Mouse (Mus musculus): ENCODE results near the gene Slc7a7. TPM values are rescaled to one million over a fixed set of nuclear protein-coding genes. Genes with fewer than 3 reads are reported as not detected.

The Slc7a7 gene
- polyA plus RNA-seq, 1 experiment from 2014 or later = 4.3 TPM

DNA sequence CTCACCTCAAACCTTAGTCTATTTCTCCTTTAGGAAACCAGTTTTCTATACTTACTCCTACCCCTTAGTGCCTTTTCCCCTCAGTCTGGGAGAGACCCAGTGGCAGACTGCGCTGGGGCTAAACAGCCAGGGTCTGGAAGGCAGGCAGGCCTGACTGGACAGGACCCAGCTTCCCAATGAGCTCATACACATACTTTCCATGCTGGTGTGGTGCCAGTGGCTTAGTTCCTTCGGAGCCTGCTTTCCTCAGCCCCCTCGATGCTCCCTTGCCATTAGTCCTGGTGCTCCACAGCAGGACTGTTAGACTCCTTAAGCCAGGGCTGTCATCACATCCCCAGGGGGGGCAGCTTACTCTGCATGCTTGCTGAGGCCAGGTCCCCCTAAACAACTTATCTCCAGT, 27.9 kb upstream of the Slc7a7 start:
- H3K27me3 ChIP-seq (ENCODE audit: control insufficient read depth, insufficient read depth, low read depth, low read length) = no peaks in the 10 kb centered on the region
- H3K4me2 ChIP-seq (ENCODE audit: low read length) = no peak overlapping the region
- no peaks in the 10 kb centered on the region for H3K36me3 ChIP-seq (ENCODE audit: control insufficient read depth, insufficient read depth, low read length)
- H3K27ac ChIP-seq (ENCODE audit: low read length) = no peak overlapping the region
- H3K4me3 ChIP-seq (ENCODE audit: low read depth, low read length) = no peak overlapping the region
- H3K4me1 ChIP-seq (ENCODE audit: control insufficient read depth, insufficient read depth, low read length) = no peaks in the 10 kb centered on the region
- H3K9me3 ChIP-seq (replicated peaks; ENCODE audit: control insufficient read depth, low read length, poor library complexity, severe bottlenecking) = no peaks in the 10 kb centered on the region
- 0 out of 2 replicates have a peak overlapping the region, but pooled peaks have one; percentile 6 for H3K9ac ChIP-seq (ENCODE audit: low read depth, low read length)
- ATAC-seq = no peak
- 64% methylated on average over 3 of the region's 3 CpGs for WGBS

DNA sequence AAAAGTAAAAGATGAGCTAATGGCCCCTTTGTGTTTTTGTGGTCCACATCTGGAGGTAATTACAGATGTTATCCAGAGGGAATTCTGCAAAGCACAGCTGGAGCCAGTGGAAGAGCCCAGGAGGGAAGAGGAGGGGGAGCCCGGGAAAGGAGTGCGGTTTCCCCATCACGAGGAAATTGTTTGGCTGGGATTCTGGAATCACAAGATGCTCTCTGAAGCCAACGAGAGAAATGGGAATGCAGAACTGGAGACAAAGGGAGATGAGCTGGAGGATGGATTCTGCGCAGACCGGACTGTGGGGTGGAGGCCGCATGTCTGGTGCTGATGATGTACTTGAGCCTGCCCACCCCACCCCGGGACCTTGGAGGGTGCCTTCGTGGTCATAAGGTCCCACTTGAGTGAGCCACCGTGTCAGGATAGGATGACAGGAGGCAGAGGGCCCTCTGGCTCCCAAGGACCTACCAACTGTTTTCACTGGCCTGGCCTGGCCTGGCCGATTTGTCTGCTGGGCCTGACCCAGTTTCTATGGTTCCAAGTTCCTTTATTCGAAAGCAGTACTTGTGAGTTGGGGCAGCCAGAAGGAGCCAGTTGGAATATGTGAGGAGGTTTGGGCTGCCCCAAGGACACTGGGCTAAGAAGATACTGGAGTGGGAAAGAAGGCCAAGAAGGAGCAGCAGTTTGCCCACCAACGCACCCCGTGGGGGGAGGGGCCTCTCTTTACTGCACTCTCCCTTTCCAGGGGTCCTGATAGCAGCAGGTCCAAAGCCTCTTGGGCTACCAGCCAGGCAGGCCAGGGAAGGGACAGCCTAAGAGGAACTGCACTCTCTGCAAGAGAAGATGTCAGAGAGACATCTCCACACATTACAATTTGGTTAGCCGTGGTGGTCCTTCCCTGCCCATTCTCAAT, 26.4 kb upstream of the Slc7a7 start:
- no peak for ATAC-seq
- Histone ChIP-seq H3K9ac (ENCODE audit: low read depth, low read length) (no peak overlapping the region), H3K27me3 (ENCODE audit: control insufficient read depth, insufficient read depth, low read depth, low read length) (no peaks in the 10 kb centered on the region), H3K4me3 (ENCODE audit: low read depth, low read length) (no peak overlapping the region), H3K36me3 (ENCODE audit: control insufficient read depth, insufficient read depth, low read length) (no peaks in the 10 kb centered on the region), H3K27ac (ENCODE audit: low read length) (peak overlapping the region; percentile 22; the same call in 1 of the 2 replicates), H3K9me3 (replicated peaks; ENCODE audit: control insufficient read depth, low read length, poor library complexity, severe bottlenecking) (no peaks in the 10 kb centered on the region), H3K4me1 (ENCODE audit: control insufficient read depth, insufficient read depth, low read length) (peaks cover 5% of the 10 kb centered on the region; the same call in 1 of the 2 replicates), H3K4me2 (ENCODE audit: low read length) (no peak overlapping the region)
- WGBS = 65% methylated on average over 15 of the region's 15 CpGs

GRCm38 (mm10) chr14:54443196-54443595, 25.6 kb upstream of the Slc7a7 start:
- 29% methylated on average over 3 of the region's 3 CpGs for WGBS
- Histone ChIP-seq H3K27me3 (ENCODE audit: control insufficient read depth, insufficient read depth, low read depth, low read length) (no peaks in the 10 kb centered on the region), H3K4me2 (ENCODE audit: low read length) (no peak overlapping the region), H3K27ac (ENCODE audit: low read length) (no peak overlapping the region), H3K9me3 (replicated peaks; ENCODE audit: control insufficient read depth, low read length, poor library complexity, severe bottlenecking) (no peaks in the 10 kb centered on the region), H3K9ac (ENCODE audit: low read depth, low read length) (no peak overlapping the region), H3K36me3 (ENCODE audit: control insufficient read depth, insufficient read depth, low read length) (no peaks in the 10 kb centered on the region), H3K4me3 (ENCODE audit: low read depth, low read length) (no peak overlapping the region), H3K4me1 (ENCODE audit: control insufficient read depth, insufficient read depth, low read length) (peaks cover 5% of the 10 kb centered on the region; the same call in 1 of the 2 replicates)
- ATAC-seq = 0 out of 2 replicates have a peak, but pooled peaks have one; percentile 21

DNA sequence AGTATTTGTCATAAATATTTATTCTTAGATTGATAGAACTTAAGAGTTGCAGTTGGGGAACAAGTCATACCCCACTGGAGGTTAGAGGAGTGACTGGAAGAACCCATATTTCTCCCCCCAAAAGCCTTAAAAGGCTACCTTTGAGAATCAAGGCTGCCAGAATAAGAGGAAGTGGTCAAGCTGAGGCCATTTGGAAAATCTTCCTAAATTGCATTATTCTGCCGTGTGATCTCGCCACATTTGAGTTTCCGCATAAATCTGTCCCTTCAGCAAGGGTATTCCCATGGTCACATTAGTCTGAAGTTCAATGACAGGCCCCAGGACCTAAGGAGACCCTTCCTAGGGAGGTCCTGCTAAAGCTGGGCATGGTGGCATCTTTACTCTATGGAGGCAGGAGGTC, 25.0 kb upstream of the Slc7a7 start:
- H3K4me2 ChIP-seq (ENCODE audit: low read length) = no peak overlapping the region
- H3K36me3 ChIP-seq (ENCODE audit: control insufficient read depth, insufficient read depth, low read length) = no peaks in the 10 kb centered on the region
- no peaks in the 10 kb centered on the region for H3K9me3 ChIP-seq (replicated peaks; ENCODE audit: control insufficient read depth, low read length, poor library complexity, severe bottlenecking)
- H3K27ac ChIP-seq (ENCODE audit: low read length) = no peak overlapping the region
- no peak overlapping the region for H3K9ac ChIP-seq (ENCODE audit: low read depth, low read length)
- no peak overlapping the region for H3K4me3 ChIP-seq (ENCODE audit: low read depth, low read length)
- WGBS = 90% methylated on average over 3 of the region's 3 CpGs
- no peaks in the 10 kb centered on the region for H3K27me3 ChIP-seq (ENCODE audit: control insufficient read depth, insufficient read depth, low read depth, low read length)
- peaks cover 5% of the 10 kb centered on the region; the same call in 1 of the 2 replicates for H3K4me1 ChIP-seq (ENCODE audit: control insufficient read depth, insufficient read depth, low read length)
- ATAC-seq = no peak

DNA sequence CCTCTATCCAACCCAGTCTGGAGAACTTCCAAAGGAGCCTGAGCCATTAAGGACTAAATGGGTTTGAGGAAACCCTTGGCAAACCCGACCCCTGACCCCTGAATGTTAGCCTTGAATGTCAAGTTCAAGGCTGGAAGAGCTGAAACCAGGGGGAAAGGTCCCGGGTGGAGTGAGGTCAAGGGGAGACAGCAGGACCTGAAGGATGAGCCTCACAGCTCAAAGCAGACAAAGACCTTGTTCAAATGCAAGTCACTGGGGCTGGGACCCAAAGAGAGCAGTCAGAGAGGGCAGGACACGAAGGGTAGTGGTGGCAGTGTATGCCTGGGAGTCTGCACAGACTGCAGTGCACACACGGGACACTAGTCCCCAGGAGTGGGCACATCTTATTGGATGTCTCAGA, 23.8 kb upstream of the Slc7a7 start:
- ATAC-seq = no peak

GRCm38 (mm10) chr14:54440538-54440937, 23.0 kb upstream of the Slc7a7 start:
- Histone ChIP-seq H3K4me3 (ENCODE audit: low read depth, low read length) (no peak overlapping the region), H3K9ac (ENCODE audit: low read depth, low read length) (no peak overlapping the region), H3K27ac (ENCODE audit: low read length) (no peak overlapping the region), H3K36me3 (ENCODE audit: control insufficient read depth, insufficient read depth, low read length) (no peaks in the 10 kb centered on the region), H3K4me1 (ENCODE audit: control insufficient read depth, insufficient read depth, low read length) (peaks cover 5% of the 10 kb centered on the region; the same call in 1 of the 2 replicates), H3K27me3 (ENCODE audit: control insufficient read depth, insufficient read depth, low read depth, low read length) (no peaks in the 10 kb centered on the region), H3K9me3 (replicated peaks; ENCODE audit: control insufficient read depth, low read length, poor library complexity, severe bottlenecking) (no peaks in the 10 kb centered on the region), H3K4me2 (ENCODE audit: low read length) (no peak overlapping the region)
- ATAC-seq = no peak
- 96% methylated on average over 14 of the region's 14 CpGs for WGBS

More for the DNA sequence above, 23.8 kb upstream of the Slc7a7 start:
- Histone ChIP-seq H3K4me1 (ENCODE audit: control insufficient read depth, insufficient read depth, low read length) (peaks cover 5% of the 10 kb centered on the region; the same call in 1 of the 2 replicates), H3K4me3 (ENCODE audit: low read depth, low read length) (no peak overlapping the region), H3K9me3 (replicated peaks; ENCODE audit: control insufficient read depth, low read length, poor library complexity, severe bottlenecking) (no peaks in the 10 kb centered on the region), H3K4me2 (ENCODE audit: low read length) (no peak overlapping the region), H3K27me3 (ENCODE audit: control insufficient read depth, insufficient read depth, low read depth, low read length) (no peaks in the 10 kb centered on the region), H3K36me3 (ENCODE audit: control insufficient read depth, insufficient read depth, low read length) (no peaks in the 10 kb centered on the region), H3K9ac (ENCODE audit: low read depth, low read length) (no peak overlapping the region), H3K27ac (ENCODE audit: low read length) (no peak overlapping the region)
- 73% methylated on average over 4 of the region's 4 CpGs for WGBS

DNA sequence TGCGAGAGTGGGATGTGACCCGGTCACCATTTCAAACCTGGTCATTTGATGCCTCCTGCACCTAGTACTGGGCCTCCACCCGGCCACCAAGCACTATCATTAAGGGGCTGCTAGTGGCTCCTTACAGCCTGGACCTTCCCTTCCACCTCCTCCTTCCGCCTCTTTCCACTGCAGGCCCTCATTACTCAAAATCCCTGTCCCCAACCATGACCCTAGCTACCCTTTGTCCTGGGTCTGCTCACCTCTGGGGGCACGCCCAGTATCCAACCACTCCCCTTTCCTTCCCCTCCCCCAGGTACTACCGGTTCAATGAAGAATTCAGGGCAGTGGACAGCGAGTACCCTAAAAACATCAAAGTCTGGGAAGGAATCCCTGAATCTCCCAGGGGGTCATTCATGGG, 22.0 kb upstream of the Slc7a7 start:
- Histone ChIP-seq H3K27me3 (ENCODE audit: control insufficient read depth, insufficient read depth, low read depth, low read length) (no peaks in the 10 kb centered on the region), H3K27ac (ENCODE audit: low read length) (no peak overlapping the region), H3K9ac (ENCODE audit: low read depth, low read length) (no peak overlapping the region), H3K4me2 (ENCODE audit: low read length) (no peak overlapping the region), H3K36me3 (ENCODE audit: control insufficient read depth, insufficient read depth, low read length) (no peaks in the 10 kb centered on the region), H3K4me1 (ENCODE audit: control insufficient read depth, insufficient read depth, low read length) (peaks cover 5% of the 10 kb centered on the region; the same call in 1 of the 2 replicates), H3K4me3 (ENCODE audit: low read depth, low read length) (no peak overlapping the region), H3K9me3 (replicated peaks; ENCODE audit: control insufficient read depth, low read length, poor library complexity, severe bottlenecking) (no peaks in the 10 kb centered on the region)
- no peak for ATAC-seq
- 43% methylated on average over 7 of the region's 7 CpGs for WGBS

DNA sequence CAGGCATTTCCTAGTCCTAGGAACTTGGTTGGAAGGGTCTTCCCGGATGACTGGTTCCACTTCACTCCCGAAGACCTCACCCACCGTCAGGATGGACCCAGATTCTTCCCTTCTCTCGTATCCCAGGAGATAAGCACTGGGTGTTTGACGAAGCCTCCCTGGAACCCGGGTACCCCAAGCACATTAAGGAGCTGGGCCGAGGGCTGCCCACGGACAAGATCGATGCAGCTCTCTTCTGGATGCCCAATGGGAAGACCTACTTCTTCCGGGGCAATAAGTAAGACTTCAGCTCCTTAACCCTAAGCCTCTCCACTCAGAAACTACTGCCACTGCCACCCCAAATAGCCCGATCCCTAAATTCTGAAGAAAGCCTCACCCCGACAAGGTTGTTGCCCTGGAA, 21.6 kb upstream of the Slc7a7 start:
- WGBS = 67% methylated on average over 12 of the region's 12 CpGs
- Histone ChIP-seq H3K4me1 (ENCODE audit: control insufficient read depth, insufficient read depth, low read length) (peaks cover 5% of the 10 kb centered on the region; the same call in 1 of the 2 replicates), H3K9me3 (replicated peaks; ENCODE audit: control insufficient read depth, low read length, poor library complexity, severe bottlenecking) (no peaks in the 10 kb centered on the region), H3K27me3 (ENCODE audit: control insufficient read depth, insufficient read depth, low read depth, low read length) (no peaks in the 10 kb centered on the region), H3K36me3 (ENCODE audit: control insufficient read depth, insufficient read depth, low read length) (no peaks in the 10 kb centered on the region), H3K27ac (ENCODE audit: low read length) (no peak overlapping the region), H3K9ac (ENCODE audit: low read depth, low read length) (no peak overlapping the region), H3K4me2 (ENCODE audit: low read length) (no peak overlapping the region), H3K4me3 (ENCODE audit: low read depth, low read length) (no peak overlapping the region)
- no peak for ATAC-seq

- ATAC-seq = no peak
- WGBS = 88% methylated on average over 11 of the region's 11 CpGs
- H3K4me3 ChIP-seq (ENCODE audit: low read depth, low read length) = no peak overlapping the region
- H3K9ac ChIP-seq (ENCODE audit: low read depth, low read length) = no peak overlapping the region
- peaks cover 22% of the 10 kb centered on the region for H3K4me1 ChIP-seq (ENCODE audit: control insufficient read depth, insufficient read depth, low read length)
- no peaks in the 10 kb centered on the region for H3K36me3 ChIP-seq (ENCODE audit: control insufficient read depth, insufficient read depth, low read length)
- H3K27ac ChIP-seq (ENCODE audit: low read length) = no peak overlapping the region
- H3K9me3 ChIP-seq (replicated peaks; ENCODE audit: control insufficient read depth, low read length, poor library complexity, severe bottlenecking) = no peaks in the 10 kb centered on the region
- H3K4me2 ChIP-seq (ENCODE audit: low read length) = no peak overlapping the region
- no peaks in the 10 kb centered on the region for H3K27me3 ChIP-seq (ENCODE audit: control insufficient read depth, insufficient read depth, low read depth, low read length)
These were observed 17.8 kb upstream of the Slc7a7 start for GRCm38 (mm10) chr14:54435194-54435918.

Data from midbrain, embryonic 16.5 days (tissue).